Mouse (Mus musculus): ENCODE measurements around the gene Mtx1.

Gene Mtx1

DNA sequence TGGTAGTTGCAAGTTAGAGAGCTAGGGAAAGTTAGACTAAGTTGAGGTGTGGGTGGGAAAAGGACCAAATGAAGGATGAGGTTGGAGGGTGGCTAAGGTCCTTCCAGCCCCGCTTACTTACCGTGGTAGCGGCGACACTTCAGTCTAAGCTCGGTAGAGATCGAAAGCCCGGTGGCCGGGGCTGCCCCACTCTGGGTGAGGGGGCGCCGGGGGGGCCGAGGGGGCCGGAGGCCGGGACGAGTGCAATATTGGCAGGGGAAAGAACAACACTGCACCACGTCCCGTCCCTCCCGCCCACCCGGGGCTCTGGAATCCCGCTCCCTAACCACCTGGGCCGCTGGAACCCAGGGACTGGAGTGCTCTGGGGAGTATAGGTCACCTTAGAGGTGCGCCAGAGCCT, at the start of gene Mtx1:
Gene Mtx1 (minus strand): TSS at position 189 of the 400 bp plus-strand sequence.
- no peak for DNase-seq (ENCODE audit: low spot score)

DNA sequence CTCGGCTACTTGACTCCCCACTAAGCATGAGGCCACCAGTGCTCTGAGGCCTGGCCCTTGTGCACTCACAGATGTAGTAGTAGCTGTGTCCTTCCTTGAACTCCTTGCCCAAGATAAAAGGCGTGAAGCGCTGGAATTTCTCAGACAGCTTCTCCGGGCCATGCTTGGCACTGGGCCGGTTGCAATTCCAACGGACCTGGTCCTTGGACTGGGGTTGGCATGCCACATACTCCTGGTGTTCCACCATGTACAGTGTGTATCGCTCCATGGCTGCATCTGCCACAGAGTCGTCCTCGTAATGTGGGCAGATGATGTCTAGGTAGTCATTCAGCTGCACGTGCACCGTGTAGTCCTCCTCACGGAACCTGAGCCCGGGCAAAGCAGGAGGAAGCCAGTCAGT, 49.2 kb upstream of the Mtx1 start:
- no peak for DNase-seq (ENCODE audit: low spot score)

DNA sequence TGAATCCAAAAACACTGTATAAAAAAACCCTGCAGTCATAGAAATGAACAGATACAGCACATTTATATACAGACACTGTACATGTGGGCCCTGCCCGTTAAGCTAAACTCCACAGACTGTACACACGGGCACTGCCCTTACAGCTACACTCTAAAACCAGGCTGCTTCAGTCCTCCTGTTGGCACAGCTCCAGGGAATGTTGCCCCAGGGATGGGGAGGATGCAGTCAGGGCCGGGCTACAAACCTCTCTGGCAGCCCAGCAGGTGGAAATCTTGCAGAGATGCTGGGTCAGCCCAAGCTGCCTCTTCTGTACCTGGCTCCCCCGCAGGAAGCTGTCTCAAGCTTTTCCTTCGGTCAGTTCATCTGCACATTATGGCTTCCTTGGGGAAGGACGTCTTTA, 44.9 kb upstream of the Mtx1 start:
- DNase-seq (ENCODE audit: low spot score) = no peak

DNA sequence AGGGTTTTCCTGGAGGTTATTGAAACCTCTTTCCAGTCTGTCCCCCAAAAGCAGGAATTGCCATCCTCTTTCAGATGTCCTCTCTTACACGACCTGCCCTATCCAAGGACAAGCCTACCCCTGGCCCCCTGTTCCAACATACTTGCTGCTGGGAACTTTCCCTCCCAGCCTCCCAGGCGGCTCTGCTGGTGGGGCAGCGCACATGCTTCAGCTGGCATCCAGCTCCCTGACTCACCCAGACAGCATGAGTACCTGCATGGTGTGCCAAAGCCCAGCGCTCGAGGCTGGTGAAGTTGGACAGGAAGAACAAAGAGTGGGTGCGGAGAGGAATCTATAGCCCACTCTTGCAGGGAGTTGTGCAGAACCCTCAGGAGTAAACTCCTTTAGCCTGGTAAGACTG, 44.0 kb upstream of the Mtx1 start:
- peak; percentile 41 for DNase-seq (ENCODE audit: low spot score)

DNA sequence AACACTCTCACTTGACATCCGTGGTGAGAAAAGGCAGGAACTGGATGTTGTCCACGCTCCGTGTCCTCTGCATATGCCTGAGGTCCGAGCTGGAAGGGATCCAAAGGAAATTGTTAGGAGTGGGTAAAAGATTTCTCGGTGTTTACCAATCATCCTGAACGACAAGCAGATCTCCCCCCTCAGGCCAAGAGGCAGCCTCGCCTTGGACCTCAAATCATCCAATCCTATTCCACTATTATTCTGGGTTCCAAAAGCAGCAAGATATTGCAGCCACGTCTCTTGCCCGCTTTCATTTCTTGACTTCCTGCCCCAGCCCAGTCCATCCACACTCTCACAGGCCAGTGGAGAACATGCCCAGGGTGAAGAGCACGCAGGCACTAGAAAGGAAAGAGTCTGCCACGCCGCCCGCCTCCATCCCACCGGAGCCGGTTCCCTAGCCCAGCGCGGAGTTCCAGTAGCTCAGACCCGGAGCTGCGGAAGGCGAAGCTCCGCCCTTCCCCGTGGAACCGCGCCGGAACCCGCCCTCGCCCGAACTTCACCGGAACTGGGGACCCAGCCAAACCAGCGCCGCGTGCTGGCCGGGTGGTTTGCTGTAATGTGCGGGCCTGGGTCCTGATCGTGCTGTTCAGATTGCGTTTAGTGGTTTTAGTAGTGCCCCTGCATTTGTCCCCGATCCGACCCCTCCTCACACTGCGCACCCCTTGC, 43.3 kb upstream of the Mtx1 start, which contains the start of gene Slc50a1:
Gene Slc50a1 (minus strand): TSS at position 520 of the 705 bp plus-strand sequence.
- peak; percentile 75 for DNase-seq (ENCODE audit: low spot score)

DNA sequence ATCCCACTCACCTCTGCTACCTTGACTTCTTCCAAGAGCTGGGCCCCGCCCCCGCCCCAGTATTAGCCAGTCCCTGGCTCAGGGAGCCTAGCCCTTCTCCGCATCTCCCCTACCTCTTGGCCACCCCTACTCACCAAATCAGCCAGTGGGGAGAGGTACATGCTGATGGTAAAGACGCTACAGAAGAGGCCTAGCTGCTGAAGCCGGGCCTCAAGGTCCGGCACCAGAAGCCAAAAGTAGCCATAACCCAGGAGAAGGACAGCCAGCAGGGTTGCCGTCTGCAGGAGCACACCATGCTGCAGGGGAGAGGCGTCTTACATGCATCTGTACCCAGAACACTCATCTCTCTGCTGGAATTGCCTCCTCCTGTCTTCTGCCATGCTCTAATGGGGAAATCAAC, 42.0 kb upstream of the Mtx1 start:
- DNase-seq (ENCODE audit: low spot score) = no peak

DNA sequence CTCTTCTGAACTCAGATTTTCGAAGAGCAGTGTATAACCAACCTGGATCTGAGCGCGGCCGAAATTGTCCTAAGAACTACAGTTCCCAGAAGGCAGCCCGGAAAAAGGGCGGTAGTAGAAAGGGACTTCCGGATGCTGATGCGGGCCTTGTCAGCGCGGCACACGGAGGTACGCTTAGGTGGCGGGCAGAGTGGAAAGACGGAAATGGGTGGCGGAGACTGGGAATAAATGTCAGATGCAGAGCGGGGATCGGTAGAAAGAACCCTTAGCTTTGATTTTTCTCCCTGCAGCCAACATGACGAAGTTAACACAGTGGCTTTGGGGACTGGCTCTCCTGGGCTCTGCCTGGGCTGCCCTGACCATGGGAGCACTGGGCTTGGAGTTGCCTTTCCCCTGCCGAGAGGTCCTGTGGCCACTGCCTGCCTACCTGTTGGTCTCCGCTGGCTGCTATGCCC, 39.6 kb upstream of the Mtx1 start:
- no peak for DNase-seq (ENCODE audit: low spot score)

DNA sequence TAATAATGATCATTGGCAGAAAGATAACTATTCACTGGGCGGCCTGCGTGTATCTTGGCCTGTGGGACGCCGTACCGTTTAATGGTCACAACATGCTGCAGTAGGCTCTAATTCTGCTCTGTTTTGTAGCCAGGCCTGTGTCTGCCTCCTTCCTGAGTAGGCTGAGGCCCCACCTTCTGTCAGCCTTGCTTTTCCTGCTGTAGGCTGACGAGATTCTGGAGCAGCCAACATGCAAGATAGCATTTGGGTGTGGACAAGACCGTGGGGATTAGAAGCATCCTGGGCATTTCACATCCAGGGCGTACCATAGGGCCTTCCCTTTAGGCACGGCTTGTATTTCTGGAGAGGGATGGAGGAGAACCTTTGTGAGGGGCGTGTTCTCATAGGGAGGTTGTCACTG, 35.5 kb upstream of the Mtx1 start:
- no peak for DNase-seq (ENCODE audit: low spot score)

DNA sequence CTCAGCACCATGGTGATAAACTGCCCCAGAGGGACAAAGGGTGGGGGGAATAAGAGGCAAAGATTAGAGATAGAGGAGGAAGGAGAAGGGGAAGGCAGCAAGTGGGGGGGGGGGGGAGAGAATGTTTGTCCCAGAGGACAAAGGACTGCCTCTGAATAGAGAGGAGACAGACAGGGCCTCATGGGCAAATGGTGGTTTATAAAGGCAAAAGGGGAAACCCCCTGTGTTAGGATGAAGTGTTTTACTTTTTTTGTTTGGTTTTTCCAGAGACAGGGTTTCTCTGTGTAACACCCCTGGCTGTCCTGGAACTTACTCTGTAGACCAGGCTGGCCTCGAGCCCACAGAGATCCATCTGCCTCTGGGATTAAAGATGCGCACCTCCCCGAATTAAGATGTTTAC, 33.3 kb upstream of the Mtx1 start:
- DNase-seq (ENCODE audit: low spot score) = no peak

DNA sequence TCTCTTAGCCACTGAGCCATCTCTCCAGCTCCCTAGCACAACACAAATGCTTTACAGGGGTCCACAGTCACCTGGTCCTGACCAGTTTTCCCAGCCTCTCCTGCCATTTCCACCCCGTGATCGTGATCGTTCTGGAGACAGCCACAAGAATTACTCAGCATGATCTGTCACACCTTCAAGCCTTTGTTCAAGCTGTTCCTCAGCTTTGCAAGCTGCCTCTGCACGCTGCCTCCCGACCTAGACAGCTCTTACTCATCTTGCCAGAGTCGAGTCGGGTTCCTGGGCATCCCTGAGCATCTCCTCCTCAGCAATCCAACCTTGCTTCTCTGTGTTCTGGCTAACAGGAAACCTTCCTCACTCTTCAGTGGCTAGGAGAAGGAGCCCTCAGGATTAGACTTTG, 32.2 kb upstream of the Mtx1 start, which contains the start of gene Dpm3:
Gene Dpm3 (plus strand): TSS at position 283 of the 400 bp plus-strand sequence.
- no peak for DNase-seq (ENCODE audit: low spot score)

DNA sequence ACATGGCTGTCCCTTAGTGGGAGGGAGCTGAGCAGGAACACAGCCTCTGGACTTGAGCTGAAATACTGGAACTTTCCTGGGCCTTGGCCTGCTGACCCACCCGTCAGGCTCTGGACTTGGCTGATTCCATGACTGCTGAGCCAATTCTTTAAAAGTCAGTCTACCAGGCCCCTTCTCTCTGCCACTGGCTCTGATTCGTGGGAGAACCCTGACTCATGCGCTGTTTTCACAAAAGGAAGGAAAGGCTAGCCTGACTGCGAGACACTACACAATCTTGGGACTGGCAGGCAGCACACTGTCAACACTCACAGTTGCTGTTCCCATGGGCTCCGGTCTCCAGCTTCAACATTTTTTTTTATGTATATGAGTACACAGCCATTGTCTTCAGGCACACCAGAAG, 29.3 kb upstream of the Mtx1 start:
- DNase-seq (ENCODE audit: low spot score) = no peak

DNA sequence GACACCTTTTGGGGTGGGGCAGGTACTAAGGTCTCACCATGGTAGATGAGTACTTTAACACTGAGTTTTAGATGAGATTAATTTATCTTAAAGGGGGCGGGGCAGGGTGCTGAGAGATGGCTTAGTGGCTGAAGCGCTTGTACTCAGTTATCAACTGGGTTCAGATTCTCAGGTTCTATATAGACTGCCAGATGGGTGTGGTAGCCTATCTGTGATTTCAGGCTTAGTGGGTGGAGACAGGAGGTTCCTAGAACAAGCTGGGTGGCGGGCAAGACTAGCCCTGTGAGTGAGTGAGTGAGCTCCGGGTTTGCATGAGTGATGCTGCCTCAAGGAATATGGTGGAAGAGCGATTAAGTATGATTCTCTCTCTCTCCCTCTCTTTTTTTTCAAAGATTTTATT, 28.1 kb upstream of the Mtx1 start:
- no peak for DNase-seq (ENCODE audit: low spot score)

DNA sequence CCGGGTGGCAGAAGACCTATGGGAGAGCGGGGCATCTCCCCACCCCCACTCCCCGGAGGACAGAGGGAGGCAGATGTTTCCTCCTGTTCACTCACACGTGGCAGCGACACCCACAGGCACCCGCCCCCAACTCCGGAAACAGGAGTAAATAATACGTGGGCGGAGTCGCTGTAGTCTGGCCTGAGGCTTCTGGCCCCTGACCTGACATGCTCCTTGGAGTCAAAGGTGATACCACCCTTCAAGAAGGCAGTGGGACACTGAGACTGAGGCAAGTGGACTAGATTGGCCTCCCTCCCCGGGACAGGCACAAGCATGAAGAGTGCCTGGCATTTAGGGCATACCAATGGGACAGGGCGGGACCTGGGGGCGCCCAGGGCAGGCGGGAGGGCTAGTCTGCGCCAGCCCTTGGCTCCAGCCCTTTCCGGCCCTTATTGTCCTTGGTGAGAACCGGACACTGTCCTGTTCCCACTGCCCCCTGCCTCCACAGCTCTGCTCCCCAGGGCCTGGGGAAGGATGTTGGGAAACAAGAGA, 24.5 kb upstream of the Mtx1 start:
- DNase-seq (ENCODE audit: low spot score) = no peak

DNA sequence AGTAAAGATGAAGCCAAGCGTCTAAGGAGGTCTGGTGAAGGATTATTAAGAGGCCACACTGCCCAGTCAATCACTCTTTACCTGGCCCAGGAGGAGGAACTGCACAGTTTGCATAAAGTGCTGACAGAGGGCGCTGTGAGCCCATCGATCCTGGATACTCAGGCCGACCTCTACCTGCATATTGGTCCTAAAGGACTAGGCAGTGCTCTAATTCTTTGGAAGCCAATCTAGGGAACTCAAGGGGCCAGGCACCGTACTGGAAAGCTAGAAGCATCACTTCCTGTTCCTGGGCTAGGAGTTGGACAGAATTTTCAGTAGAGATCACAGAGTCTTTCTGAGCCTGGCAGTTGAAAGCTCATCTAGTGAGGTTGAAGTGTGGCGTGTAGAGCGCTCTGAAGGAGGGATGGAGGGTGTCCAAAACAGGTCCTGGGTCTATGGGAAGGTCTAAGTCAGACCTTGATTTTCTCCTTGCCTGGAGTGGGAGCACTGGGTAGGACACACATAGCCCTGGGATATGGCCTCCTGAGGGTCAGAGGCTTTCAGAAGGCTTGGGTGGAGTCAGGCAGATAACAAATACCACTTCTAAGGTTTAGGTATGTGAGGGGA, 23.6 kb upstream of the Mtx1 start:
- no peak for DNase-seq (ENCODE audit: low spot score)

DNA sequence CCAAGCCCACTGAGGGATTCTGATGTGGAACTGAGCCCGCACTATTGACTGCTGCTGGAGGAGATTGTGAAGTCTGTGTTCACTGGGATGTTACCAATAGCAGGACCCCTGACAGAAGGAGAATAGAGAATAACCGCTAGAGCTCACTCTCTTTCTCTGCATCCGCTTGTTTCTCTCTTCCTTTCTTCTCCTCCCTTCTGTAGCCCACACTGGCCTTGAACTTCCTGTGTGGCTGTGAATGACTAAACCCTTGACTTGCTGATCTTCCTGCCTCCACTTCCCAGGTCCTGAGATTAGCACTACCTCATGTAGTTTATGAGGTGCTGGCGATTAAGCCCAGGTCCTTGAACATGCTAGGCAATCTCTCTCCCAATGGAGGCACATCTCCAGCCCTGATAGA, 20.6 kb upstream of the Mtx1 start:
- DNase-seq (ENCODE audit: low spot score) = no peak

DNA sequence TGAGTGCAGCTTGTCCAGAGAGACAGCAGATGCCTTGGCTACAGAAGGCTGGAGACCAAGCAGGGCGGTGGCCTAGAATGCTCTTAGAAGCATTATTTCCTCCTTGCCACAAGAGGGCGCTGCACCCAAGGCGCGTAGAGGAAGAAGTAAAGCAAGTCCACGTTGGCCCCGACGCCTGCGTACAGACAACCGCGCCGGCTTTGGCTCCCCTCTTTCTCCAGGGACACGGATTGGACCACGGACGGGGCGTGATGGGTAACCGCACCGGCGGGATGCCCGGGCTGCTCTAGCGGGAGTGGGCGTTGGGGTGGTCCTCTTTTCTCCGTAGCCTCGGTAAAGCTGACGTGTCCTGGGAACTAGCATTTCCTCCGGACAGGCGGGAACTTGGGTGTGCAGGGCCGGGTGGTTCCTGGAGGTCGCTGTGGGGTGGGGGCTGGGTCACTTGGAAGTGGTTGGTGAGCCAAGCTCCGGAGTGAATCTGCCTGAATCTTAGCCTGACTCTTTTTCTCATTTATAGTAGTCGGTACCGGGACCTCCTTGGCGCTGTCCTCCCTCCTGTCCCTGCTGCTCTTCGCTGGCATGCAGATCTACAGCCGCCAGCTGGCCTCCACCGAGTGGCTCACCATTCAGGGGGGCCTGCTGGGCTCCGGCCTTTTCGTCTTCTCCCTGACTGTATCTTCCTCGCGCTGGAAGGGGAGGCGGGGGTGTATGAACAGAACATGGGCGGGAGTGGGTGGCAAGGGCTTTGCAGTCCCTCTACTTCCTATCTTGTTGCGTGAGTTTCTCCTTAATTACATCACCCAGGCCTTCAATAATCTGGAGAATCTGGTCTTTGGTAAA, 19.6 kb upstream of the Mtx1 start, which contains the start of gene Trim46:
Gene Trim46 (minus strand): TSS at position 49 of the 840 bp plus-strand sequence.
- DNase-seq (ENCODE audit: low spot score) = peak; percentile 83

DNA sequence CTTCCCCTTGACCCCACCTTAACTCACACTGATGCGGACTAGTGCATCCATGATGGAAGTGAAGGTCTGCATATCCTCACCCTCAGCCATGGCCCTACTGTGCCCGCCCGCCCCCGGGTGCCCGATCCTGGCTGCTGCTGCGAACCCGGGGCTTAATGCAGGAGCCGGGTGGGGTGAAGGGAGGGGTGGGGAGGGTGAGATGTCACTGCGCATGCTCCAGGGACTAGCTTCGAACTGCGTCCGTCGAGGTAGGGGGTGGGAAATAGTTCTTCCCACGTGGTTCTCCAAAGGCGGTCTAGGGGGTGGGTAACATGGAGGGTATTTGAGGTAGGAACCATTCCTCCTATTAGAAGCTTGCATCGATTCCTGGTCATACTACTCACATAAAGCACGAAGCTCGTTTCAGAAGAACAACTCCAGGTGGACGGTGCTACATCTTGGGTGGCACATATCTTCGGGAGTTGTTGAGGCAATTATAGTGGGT, 18.8 kb upstream of the Mtx1 start, which contains the start of gene Krtcap2:
Gene Krtcap2 (plus strand): TSS at position 279 of the 484 bp plus-strand sequence.
- DNase-seq (ENCODE audit: low spot score) = no peak

DNA sequence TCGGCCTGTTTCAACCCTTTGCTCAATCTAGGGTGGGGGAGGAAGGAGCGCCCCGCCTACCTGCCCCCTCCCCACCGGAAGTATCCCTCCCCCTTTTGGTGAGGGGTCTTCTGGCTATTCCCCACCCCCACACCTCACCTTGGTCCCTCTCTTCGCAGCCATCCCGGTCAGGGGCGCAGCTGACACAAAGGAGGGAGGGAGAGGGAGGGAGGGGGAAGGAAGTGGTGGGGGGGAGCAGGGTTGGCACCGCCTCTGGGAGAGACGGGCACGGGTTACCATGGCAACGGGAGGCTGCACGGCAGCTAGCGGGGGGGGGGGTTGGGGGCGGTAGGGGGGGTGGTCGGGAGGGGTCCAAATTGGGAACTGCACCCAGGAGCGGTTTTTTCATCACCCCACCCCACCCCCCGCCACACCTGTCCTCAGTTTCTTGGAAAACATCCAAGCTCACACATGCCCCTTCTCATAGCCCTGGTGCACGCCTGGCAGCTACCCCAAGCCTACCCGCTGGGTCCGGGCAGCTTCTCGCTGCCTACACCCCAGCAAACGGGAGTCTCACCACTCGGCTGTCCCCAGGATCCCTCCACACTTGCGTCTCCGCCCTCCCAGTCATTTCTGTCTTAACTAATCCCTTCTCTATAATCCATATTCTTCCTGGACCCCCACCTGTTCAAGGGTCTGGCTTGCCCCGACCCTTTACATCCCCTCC, 18.2 kb upstream of the Mtx1 start:
- DNase-seq (ENCODE audit: low spot score) = no peak

DNA sequence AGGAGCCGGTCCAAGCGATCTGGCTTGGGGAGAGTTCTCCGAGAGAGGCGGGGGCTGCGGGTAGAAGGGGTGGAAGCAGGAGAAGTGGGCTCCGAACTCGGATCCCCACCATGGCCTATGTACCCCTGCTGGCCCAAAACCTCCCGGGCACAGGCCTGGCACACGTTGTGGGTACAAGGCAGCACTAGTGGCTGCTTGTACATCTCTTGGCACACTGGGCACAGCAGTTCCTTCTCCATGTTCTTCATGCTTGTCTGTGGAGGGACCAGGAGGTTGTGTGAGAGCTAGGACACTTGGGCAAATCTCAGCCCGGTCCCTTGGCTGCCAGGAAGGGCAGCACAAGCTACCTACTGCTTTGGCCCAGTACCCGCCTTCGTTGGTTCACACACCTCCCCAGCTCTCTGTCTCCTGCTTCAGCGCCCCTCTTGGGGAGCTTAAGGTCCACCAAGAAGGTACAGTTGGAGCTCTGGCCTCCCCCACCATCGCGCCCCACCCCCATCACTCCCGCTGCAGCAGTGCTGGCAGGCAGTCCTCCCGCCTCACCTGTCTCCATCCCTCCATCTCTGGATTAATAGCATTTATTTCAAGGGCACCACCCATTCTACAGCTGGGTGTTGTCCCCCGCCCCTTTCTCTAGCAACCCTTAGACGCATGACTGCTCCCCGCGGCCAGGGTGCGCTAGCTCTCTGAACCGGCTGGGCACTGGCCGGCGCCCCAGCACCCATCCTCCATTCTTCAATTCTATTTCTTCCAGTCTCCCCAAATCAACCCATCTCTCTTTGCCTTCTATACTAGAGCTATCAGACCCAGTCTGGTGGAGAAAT, 17.5 kb upstream of the Mtx1 start:
- DNase-seq (ENCODE audit: low spot score) = no peak

DNA sequence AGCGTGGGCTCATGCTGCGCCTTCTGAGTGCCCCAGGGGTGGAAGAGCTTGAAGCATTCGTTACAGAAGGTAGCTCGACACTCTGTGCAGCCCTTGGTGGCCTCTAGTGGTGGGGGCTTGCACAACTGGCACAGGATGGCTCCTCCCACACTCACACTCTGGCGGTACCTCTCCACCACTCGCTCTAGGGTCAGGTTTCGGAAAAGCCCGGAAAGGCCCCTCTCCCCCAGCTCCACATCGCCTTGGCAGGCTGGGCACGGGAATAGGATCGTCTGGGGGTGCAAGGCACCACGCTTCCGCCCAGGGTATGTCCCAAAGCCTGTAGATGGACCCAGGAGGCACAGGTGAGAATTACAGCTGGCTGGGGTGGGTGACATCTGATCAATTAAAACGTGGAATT, 16.7 kb upstream of the Mtx1 start:
- no peak for DNase-seq (ENCODE audit: low spot score)

Data from ovary, adult 18-20 months (tissue).